Mouse (Mus musculus) ovary, adult 10 weeks (tissue): ENCODE measurements around the gene Syde2. TPM values are rescaled to one million over a fixed set of nuclear protein-coding genes. Genes with fewer than 3 reads are reported as not detected.

Experiments used
- polyA plus RNA-seq: library from polyadenylated mRNA; stranded (reverse); fragments of 350-450 nt; fragmentation: Illumina TruSeq; extraction: RNeasy Lipid Tissue Mini Kit (QIAGEN cat#74804); gene quantifications from one replicate; pipeline ENCODE4 v1.2.3, GENCODE M21; 2014

Syde2 gene
- 9.1 TPM for polyA plus RNA-seq

GRCm38 (mm10) chr3:145987268-145987969, at the start of gene Syde2:
Gene Syde2 (plus strand): TSS chr3:145987870.

Other genes starting within 250 kb of the Syde2 start
- 49.1 TPM for gene Ddah1, start 229.2 kb upstream of the Syde2 start, polyA plus RNA-seq
- gene Bcl10, start 65.1 kb upstream of the Syde2 start, polyA plus RNA-seq = 27.3 TPM
- gene 2410004B18Rik, start 49.9 kb upstream of the Syde2 start, polyA plus RNA-seq = 56.9 TPM
- gene Wdr63, start 120.3 kb downstream of the Syde2 start, polyA plus RNA-seq = 4.1 TPM
- gene Mcoln3, start 129.6 kb downstream of the Syde2 start, polyA plus RNA-seq = 0.48 TPM
- 2.1 TPM for gene Mcoln2, start 162.0 kb downstream of the Syde2 start, polyA plus RNA-seq
- gene Lpar3, start 233.1 kb downstream of the Syde2 start, polyA plus RNA-seq = 4.3 TPM